Mouse (Mus musculus) left cerebral cortex, postnatal 25 days (tissue): ENCODE data around the gene Proser2. TPM values are rescaled to one million over a fixed set of nuclear protein-coding genes. Genes with fewer than 3 reads are reported as not detected.
A peak's percentile ranks its signal among the peaks of the same experiment; 100 is the strongest.

Source experiments
- DNase-seq, 2 experiments: peaks; one replicate each; pipeline ENCODE4 v3.0.0; 2022; ENCODE audit warnings: low spot score in 2 of 2, mixed read lengths in 1 of 2
- intact Hi-C: fragments of 180-260 bp; cut with DNase I; formaldehyde crosslinking; loops from one replicate; pipeline ENCODE4 v1.15.1; 2025
- total RNA-seq, 2 experiments: library from RNA; stranded (reverse); gene quantifications; 2 replicates each; pipeline ENCODE4 v1.2.3; 2021

Proser2 gene
- total RNA-seq, result 1 to 10 TPM; 3.0 to 3.5 TPM

GRCm38 (mm10) chr2:6129555-6130355 is at the start of gene Proser2:
Gene Proser2 (minus strand): TSS chr2:6130211.
- intact Hi-C loops, result no loop called here
- peak; percentile 66 for DNase-seq

GRCm38 (mm10) chr2:6179749-6180117 is 49.7 kb upstream of the Proser2 start:
- no peak for DNase-seq
- intact Hi-C loops, result no loop called here

- DNase-seq, result no peak
- intact Hi-C loops, result no loop called here
These were observed 49.1 kb upstream of the Proser2 start for GRCm38 (mm10) chr2:6178901-6179748.

GRCm38 (mm10) chr2:6173013-6173412 is 43.0 kb upstream of the Proser2 start:
- DNase-seq, result no peak
- intact Hi-C loops, result no loop called here

GRCm38 (mm10) chr2:6168560-6168959 is 38.5 kb upstream of the Proser2 start:
- DNase-seq, result no peak
- intact Hi-C loops, result loop anchor here (2.0 kb wide), 1 partner anchor 174 kb away; no protein-coding TSS in a partner anchor

GRCm38 (mm10) chr2:6167843-6168558 is 38.0 kb upstream of the Proser2 start:
- peak; percentile 81 to 86 for DNase-seq
- intact Hi-C loops, result loop anchor here (2.0 kb wide), 1 partner anchor 173 kb away; no protein-coding TSS in a partner anchor

- no peak for DNase-seq
- intact Hi-C loops, result no loop called here
These were observed 35.8 kb upstream of the Proser2 start for GRCm38 (mm10) chr2:6165771-6166170.

- no peak for DNase-seq
- intact Hi-C loops, result no loop called here
These were observed 34.7 kb upstream of the Proser2 start for GRCm38 (mm10) chr2:6164606-6165290.

GRCm38 (mm10) chr2:6162366-6163040 is 32.5 kb upstream of the Proser2 start:
- intact Hi-C loops, result no loop called here
- no peak for DNase-seq

- intact Hi-C loops, result no loop called here
- no peak for DNase-seq
These were observed 29.7 kb upstream of the Proser2 start for GRCm38 (mm10) chr2:6159735-6160134.

- intact Hi-C loops, result no loop called here
- no peak for DNase-seq
These were observed 29.2 kb upstream of the Proser2 start for GRCm38 (mm10) chr2:6159219-6159618.

GRCm38 (mm10) chr2:6157635-6158034 is 27.6 kb upstream of the Proser2 start:
- intact Hi-C loops, result no loop called here
- DNase-seq, result no peak

- intact Hi-C loops, result no loop called here
- DNase-seq, result no peak
These were observed 27.2 kb upstream of the Proser2 start for GRCm38 (mm10) chr2:6157208-6157607.

- no peak for DNase-seq
- intact Hi-C loops, result no loop called here
These were observed 19.8 kb upstream of the Proser2 start for GRCm38 (mm10) chr2:6149801-6150200.

- intact Hi-C loops, result no loop called here
- DNase-seq, result no peak
These were observed 16.9 kb upstream of the Proser2 start for GRCm38 (mm10) chr2:6146901-6147300.

- intact Hi-C loops, result no loop called here
- DNase-seq, result no peak
These were observed 16.2 kb upstream of the Proser2 start for GRCm38 (mm10) chr2:6146257-6146656.

GRCm38 (mm10) chr2:6145611-6146010 is 15.6 kb upstream of the Proser2 start:
- intact Hi-C loops, result no loop called here
- DNase-seq, result no peak

- peak in 1 of 2 experiments; percentile 8 for DNase-seq
- intact Hi-C loops, result no loop called here
These were observed 13.1 kb upstream of the Proser2 start for GRCm38 (mm10) chr2:6142915-6143654.
